Mouse (Mus musculus) right cerebral cortex, postnatal 36 days (tissue): ENCODE results near the gene Loxl1.

ENCODE experiments used
- DNase-seq, 2 experiments: peaks; one replicate each; pipeline ENCODE4 v3.0.0; 2022; ENCODE audit warnings: low spot score in 2 of 2, mixed read lengths in 1 of 2

The Loxl1 gene

DNA sequence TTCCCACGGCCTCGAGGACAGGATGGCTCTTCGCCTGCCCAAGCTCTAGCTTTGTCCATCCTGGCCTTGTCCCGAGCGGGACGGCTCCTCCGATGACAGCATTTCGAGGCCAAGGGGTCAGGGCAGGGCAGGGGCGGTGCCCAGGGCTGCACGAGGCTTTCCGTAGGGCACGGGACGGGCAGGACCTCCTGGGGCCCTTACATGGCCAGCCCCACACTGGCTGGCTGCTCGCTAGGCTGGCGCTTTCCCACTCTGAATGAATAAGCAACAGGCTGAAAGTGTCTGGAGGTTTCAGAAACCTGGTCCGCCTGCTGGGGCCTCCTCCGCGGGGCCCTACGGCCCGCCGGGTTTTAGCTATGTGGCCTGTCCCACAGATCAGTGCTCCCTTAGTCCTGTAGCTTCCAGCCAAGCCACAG, at the start of gene Loxl1:
Gene Loxl1 (minus strand): TSS at position 243 of the 416 bp plus-strand sequence.
- DNase-seq: no peak

- no peak for DNase-seq
These were observed 49.0 kb upstream of the Loxl1 start for GRCm38 (mm10) chr9:58361956-58362355.

- no peak for DNase-seq
These were observed 48.4 kb upstream of the Loxl1 start for GRCm38 (mm10) chr9:58361373-58361772.

DNA sequence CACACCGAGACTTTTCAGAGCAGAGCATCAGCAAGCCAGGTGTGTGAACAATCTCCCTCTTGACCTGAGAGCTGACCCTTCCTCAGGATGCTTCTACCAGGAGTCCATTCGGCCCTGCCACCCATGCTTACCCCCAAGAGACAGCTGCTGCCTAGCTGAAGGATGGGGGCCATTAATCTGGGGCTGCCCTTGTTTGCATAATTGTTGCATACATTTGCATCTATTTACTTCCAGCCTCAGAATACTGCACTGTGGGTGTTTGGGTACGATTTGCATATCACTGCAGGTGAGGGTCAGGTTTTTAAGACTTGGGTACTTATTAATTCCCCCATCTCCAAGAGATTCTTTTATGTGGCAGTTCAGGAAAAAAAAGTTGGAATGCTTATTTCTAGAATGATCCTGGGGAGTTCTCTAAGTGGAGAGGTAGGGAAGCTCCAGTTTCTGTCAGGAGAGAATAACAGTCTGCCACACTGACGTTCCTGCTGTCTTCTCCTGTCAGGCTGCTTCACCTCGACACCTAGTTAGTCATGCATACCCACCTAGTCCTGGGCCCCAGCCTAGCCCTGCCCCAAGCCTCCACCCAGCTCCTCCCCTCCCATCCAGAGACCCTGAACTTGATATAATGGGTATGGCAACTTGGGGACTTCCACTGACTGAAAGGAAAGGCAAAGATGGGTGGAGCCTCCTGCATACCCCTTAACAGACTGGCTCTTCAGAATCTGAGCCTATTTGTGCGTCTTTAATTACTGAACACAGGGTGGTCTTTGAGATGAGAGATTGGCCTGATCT, 42.5 kb upstream of the Loxl1 start:
- DNase-seq: no peak

DNA sequence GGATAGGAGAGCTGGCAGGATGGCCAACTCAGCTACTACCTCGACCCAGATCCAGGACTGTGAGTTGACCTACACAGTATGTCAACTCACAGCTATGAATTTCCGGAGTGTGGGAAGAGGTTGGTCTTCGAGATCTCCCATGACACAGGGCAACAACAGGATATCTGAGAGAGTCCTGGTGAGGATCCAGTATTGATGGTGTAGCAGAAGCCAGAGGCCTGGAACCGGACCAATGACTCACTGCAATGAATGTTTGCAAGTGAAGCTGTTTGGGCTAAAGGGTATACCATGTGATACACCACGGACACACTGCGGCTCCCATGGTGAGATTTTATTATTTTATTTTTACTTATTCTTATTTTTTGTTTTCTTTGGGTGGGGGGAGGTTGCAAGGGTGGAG, 41.7 kb upstream of the Loxl1 start:
- no peak for DNase-seq

DNA sequence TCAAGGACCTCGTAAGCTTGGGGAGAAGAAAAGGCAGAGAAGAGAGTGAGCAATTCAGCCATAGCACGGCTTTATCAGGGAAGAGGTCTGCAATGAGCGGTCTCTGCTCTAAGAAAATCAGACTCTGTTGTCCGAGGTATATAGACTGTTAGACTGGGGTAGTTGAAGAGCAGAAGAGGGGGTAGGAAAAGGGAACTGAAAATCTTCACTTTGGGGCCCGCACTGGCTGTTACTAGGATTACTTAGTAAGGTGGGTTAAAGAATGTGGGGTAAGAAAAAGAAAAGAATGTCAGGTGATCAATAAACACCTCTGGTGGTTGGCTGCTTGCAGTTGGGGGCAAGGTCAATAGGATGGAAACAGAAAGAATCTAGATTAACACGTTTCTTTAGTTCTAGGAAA, 40.2 kb upstream of the Loxl1 start:
- DNase-seq: no peak

DNA sequence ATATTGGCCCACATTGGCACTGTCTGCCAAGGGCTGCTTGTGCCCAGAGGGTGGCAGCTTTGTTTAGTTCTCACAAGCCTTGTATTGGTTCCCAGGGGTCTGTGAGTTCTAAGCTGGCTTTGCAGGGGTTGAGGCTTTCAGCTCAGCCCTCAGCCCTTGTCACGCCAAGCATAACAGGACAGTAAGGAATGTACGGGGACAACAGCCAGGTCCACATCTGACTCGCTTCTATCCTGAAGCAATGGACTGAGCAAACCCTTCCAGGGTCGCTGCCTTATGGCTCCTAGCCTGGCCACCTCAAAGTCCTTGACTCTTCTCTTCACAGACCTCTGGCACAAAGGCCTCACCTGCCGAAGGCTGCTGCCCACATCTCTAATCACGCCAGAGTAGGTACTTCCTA, 34.8 kb upstream of the Loxl1 start:
- DNase-seq: no peak

- no peak for DNase-seq
These were observed 33.5 kb upstream of the Loxl1 start for GRCm38 (mm10) chr9:58346498-58346897.

- no peak for DNase-seq
These were observed 33.0 kb upstream of the Loxl1 start for GRCm38 (mm10) chr9:58345963-58346362.

DNA sequence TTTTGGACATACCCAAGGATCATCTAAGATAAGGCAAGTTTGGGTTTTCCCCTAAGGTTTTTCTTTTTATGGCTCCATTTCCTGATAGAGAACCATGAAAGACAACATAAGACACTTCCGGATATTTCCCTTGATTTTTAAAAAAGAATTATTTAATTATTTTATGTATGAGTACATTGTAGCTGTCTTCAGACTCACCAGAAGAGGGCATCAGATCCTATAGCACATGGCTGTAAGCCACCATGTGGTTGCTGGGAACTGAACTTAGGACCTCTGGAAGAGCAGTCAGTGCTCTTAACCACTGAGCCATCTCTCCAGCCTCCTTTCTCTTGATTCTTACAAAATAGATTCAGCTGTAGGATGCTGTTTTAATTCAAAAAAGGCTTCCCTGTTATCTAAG, 28.8 kb upstream of the Loxl1 start:
- no peak for DNase-seq

GRCm38 (mm10) chr9:58336650-58337281, 23.8 kb upstream of the Loxl1 start:
- DNase-seq: no peak

- no peak for DNase-seq
These were observed 18.3 kb upstream of the Loxl1 start for GRCm38 (mm10) chr9:58331276-58331675.

GRCm38 (mm10) chr9:58330293-58330692, 17.3 kb upstream of the Loxl1 start:
- DNase-seq: peak in 1 of 2 experiments; percentile 46

GRCm38 (mm10) chr9:58327382-58327781, 14.4 kb upstream of the Loxl1 start:
- no peak for DNase-seq

GRCm38 (mm10) chr9:58326477-58327180, 13.6 kb upstream of the Loxl1 start:
- no peak for DNase-seq

DNA sequence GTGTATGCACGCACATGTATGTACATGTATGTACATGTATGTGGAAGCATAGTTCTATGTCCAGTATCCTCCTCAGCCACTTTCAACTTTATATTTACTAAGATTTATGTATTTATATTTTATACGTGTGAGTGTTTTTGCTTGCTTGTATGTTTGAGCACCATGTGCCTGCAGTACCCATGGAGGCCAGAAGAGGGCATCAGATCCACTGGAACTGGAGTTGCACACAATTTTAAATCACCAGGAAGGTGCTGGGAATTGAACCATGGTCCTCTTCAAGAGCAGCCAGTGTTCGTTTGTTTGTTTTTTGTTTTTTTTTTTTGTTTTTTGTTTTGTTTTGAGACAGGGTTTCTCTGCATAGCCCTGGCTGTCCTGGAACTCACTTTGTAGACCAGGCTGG, 8.7 kb upstream of the Loxl1 start:
- DNase-seq: no peak

DNA sequence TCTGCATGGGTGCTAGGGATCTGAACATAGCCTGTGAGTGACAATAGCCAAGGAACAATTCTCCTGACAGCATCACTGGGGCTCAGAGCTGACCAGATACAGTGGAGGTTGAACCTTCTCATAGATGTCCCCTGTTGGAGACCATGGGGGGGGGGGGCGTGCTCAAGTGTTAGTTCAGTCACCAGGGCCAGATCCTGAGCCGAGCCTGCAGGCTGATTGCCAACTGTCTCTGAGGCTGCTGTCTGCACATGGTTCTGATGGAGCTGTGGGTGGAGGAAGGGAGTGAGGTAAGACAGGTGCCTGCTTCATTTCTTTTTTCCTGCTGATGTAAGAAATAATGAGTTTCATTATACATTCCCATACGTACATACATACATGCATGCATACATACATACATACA, 5.3 kb upstream of the Loxl1 start:
- DNase-seq: no peak

DNA sequence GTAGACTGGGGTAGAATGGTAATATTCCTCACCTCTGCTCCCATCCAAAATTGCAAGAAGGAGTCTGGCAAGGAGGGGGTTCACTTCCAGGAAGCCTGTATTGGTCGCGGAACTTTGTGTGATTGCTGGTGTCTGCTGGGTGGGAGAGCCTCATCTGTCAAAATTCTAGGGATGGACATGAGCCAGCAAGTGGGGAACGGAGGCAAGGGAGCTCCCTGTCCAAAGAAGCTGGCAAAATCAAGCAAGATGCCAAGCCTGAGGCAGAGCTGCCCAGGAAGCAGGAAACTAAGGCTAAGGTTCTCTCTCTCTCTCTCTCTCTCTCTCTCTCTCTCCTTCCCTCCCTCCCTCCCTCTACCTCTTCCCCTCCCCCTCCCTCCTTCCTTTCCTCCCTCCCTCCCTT, 4.4 kb upstream of the Loxl1 start:
- no peak for DNase-seq

DNA sequence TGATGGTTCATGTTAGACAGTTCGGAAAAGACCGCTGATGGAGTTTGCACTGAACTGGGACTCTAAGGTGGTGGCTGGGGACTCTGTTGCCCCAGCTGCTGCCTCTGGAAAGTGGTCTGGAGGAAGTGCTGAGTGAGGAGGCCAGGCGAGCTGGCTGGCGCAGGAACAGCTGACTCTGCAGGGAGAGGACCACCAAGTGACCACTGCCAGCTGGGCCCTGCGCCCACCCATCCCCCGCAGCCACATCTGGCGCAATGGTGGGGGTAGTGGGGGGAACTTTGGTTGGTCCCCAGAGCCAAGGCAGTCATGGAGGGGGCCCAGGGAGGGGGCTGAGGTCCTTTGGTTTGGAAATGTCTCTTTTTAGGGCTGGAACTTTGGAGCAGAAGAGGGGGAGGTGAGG, 3.8 kb upstream of the Loxl1 start:
- DNase-seq: no peak

- no peak for DNase-seq
These were observed 2.9 kb upstream of the Loxl1 start for GRCm38 (mm10) chr9:58315850-58316249.

- DNase-seq: no peak
These were observed 1.8 kb upstream of the Loxl1 start for GRCm38 (mm10) chr9:58314682-58315360.
